Mouse (Mus musculus): ENCODE measurements around the gene Il10rb. TPM values are rescaled to one million over a fixed set of nuclear protein-coding genes. Genes with fewer than 3 reads are reported as not detected.

Gene Il10rb
- total and polyA plus RNA-seq, 3 experiments: 98.2 to 136 (median 122) TPM

- TF ChIP-seq CTCF (IDR thresholded peaks at IDR 0.05) (no peak), EP300 (IDR thresholded peaks at IDR 0.05; ENCODE audit: insufficient read depth, low read depth, low read length) (peak; percentile 90), POLR2A (IDR thresholded peaks at IDR 0.05; ENCODE audit: insufficient read depth, low read depth, low read length) (peak; percentile 93)
- WGBS: 2% methylated on average over 44 of the region's 44 CpGs
Measured at GRCm38 (mm10) chr16:91464594-91465504, 58.9 kb downstream of the Il10rb start.

GRCm38 (mm10) chr16:91465505-91466240 is 59.7 kb downstream of the Il10rb start:
- H3K9ac ChIP-seq (ENCODE audit: low read depth, low read length): no peak overlapping the region
- WGBS: 43% methylated on average over 13 of the region's 13 CpGs
- no peak for TF ChIP-seq CTCF (IDR thresholded peaks at IDR 0.05)
- TF ChIP-seq EP300 (IDR thresholded peaks at IDR 0.05; ENCODE audit: insufficient read depth, low read depth, low read length): no peak
- TF ChIP-seq POLR2A (IDR thresholded peaks at IDR 0.05; ENCODE audit: insufficient read depth, low read depth, low read length): no peak
- no peaks in the 10 kb centered on the region for H3K36me3 ChIP-seq (ENCODE audit: control insufficient read depth, insufficient read depth, low read length)
- H3K27me3 ChIP-seq (ENCODE audit: control insufficient read depth, insufficient read depth, low read length): no peaks in the 10 kb centered on the region
- peak overlapping the region; percentile 66 for H3K4me3 ChIP-seq
- no peaks in the 10 kb centered on the region for H3K79me2 ChIP-seq (replicated peaks; ENCODE audit: control insufficient read depth, insufficient read depth, low read length)
- DNase-seq: no peak
- H3K27ac ChIP-seq: peak overlapping the region; percentile 92
- intact Hi-C loops (cut with DNase I): loop anchor here (1.0 kb wide), 1 partner anchor 18 kb away; no protein-coding TSS in a partner anchor
- H3K4me1 ChIP-seq (ENCODE audit: control insufficient read depth, insufficient read depth, low read length): peaks cover 7% of the 10 kb centered on the region

More at GRCm38 (mm10) chr16:91464594-91465504, 58.9 kb downstream of the Il10rb start:
- Histone ChIP-seq H3K27me3 (ENCODE audit: control insufficient read depth, insufficient read depth, low read length) (no peaks in the 10 kb centered on the region), H3K36me3 (ENCODE audit: control insufficient read depth, insufficient read depth, low read length) (no peaks in the 10 kb centered on the region), H3K79me2 (replicated peaks; ENCODE audit: control insufficient read depth, insufficient read depth, low read length) (no peaks in the 10 kb centered on the region), H3K27ac (peak overlapping the region; percentile 92), H3K4me3 (peak overlapping the region; percentile 66), H3K9ac (ENCODE audit: low read depth, low read length) (peak overlapping the region; percentile 57), H3K4me1 (ENCODE audit: control insufficient read depth, insufficient read depth, low read length) (peaks cover 7% of the 10 kb centered on the region)
- intact Hi-C loops (cut with DNase I): loop anchor here (1.0 to 5.0 kb wide), 2 partner anchors 18 to 58 kb away; partner anchors contain the start of gene Il10rb
- DNase-seq: peak; percentile 87 to 91

GRCm38 (mm10) chr16:91466566-91466965 is 60.6 kb downstream of the Il10rb start:
- DNase-seq: peak in 1 of 2 experiments; percentile 42
- intact Hi-C loops (cut with DNase I): no loop called here
- no peaks in the 10 kb centered on the region for H3K79me2 ChIP-seq (replicated peaks; ENCODE audit: control insufficient read depth, insufficient read depth, low read length)

GRCm38 (mm10) chr16:91470470-91470869 is 64.5 kb downstream of the Il10rb start:
- Histone ChIP-seq H3K4me3 (no peak overlapping the region), H3K27ac (no peak overlapping the region), H3K79me2 (replicated peaks; ENCODE audit: control insufficient read depth, insufficient read depth, low read length) (no peaks in the 10 kb centered on the region), H3K27me3 (ENCODE audit: control insufficient read depth, insufficient read depth, low read length) (no peaks in the 10 kb centered on the region), H3K4me1 (ENCODE audit: control insufficient read depth, insufficient read depth, low read length) (peaks cover 5% of the 10 kb centered on the region), H3K36me3 (ENCODE audit: control insufficient read depth, insufficient read depth, low read length) (no peaks in the 10 kb centered on the region), H3K9ac (ENCODE audit: low read depth, low read length) (no peak overlapping the region)
- 54% methylated on average over 3 of the region's 3 CpGs for WGBS
- intact Hi-C loops (cut with DNase I): no loop called here
- no peak for DNase-seq
- no peak for TF ChIP-seq POLR2A (IDR thresholded peaks at IDR 0.05; ENCODE audit: insufficient read depth, low read depth, low read length)
- no peak for TF ChIP-seq EP300 (IDR thresholded peaks at IDR 0.05; ENCODE audit: insufficient read depth, low read depth, low read length)
- no peak for TF ChIP-seq CTCF (IDR thresholded peaks at IDR 0.05)

More at GRCm38 (mm10) chr16:91466566-91466965, 60.6 kb downstream of the Il10rb start:
- Histone ChIP-seq H3K9ac (ENCODE audit: low read depth, low read length) (no peak overlapping the region), H3K27me3 (ENCODE audit: control insufficient read depth, insufficient read depth, low read length) (no peaks in the 10 kb centered on the region), H3K4me3 (no peak overlapping the region), H3K36me3 (ENCODE audit: control insufficient read depth, insufficient read depth, low read length) (no peaks in the 10 kb centered on the region), H3K27ac (no peak overlapping the region; the same call in 1 of the 2 replicates), H3K4me1 (ENCODE audit: control insufficient read depth, insufficient read depth, low read length) (peaks cover 7% of the 10 kb centered on the region)
- WGBS: 32% methylated on average over 6 of the region's 6 CpGs
- TF ChIP-seq EP300 (IDR thresholded peaks at IDR 0.05; ENCODE audit: insufficient read depth, low read depth, low read length) (0 out of 2 replicates have a peak, but pooled peaks have one; percentile 18), CTCF (IDR thresholded peaks at IDR 0.05) (no peak), POLR2A (IDR thresholded peaks at IDR 0.05; ENCODE audit: insufficient read depth, low read depth, low read length) (peak; percentile 24; the same call in 1 of the 2 replicates)

- no peak for DNase-seq
- 69% methylated on average over 6 of the region's 6 CpGs for WGBS
- Histone ChIP-seq H3K79me2 (replicated peaks; ENCODE audit: control insufficient read depth, insufficient read depth, low read length) (no peaks in the 10 kb centered on the region), H3K27me3 (ENCODE audit: control insufficient read depth, insufficient read depth, low read length) (no peaks in the 10 kb centered on the region), H3K4me1 (ENCODE audit: control insufficient read depth, insufficient read depth, low read length) (peaks cover 3% of the 10 kb centered on the region), H3K4me3 (no peak overlapping the region), H3K9ac (ENCODE audit: low read depth, low read length) (no peak overlapping the region), H3K27ac (no peak overlapping the region), H3K36me3 (ENCODE audit: control insufficient read depth, insufficient read depth, low read length) (no peaks in the 10 kb centered on the region)
- no peak for TF ChIP-seq POLR2A (IDR thresholded peaks at IDR 0.05; ENCODE audit: insufficient read depth, low read depth, low read length)
- intact Hi-C loops (cut with DNase I): no loop called here
Measured at GRCm38 (mm10) chr16:91471481-91471880, 65.5 kb downstream of the Il10rb start.

Other genes with a start within 250 kb of the Il10rb start
- gene Olig2, start 180.7 kb upstream of the Il10rb start, total RNA-seq (2021): not detected
- gene Olig2, start 180.7 kb upstream of the Il10rb start, polyA plus RNA-seq (2012; rRNA removed): not detected in 2 replicates
- gene Olig1, start 136.4 kb upstream of the Il10rb start, total RNA-seq (2021): not detected
- 0.12 and 0.25 TPM in 2 replicates for gene Olig1, start 136.4 kb upstream of the Il10rb start, polyA plus RNA-seq (2012; rRNA removed)
- gene Ifnar2, start 33.4 kb upstream of the Il10rb start, total RNA-seq (2021): 10 to 100 TPM; 31.2 to 36.0 TPM
- gene Ifnar2, start 33.4 kb upstream of the Il10rb start, polyA plus RNA-seq (2012; rRNA removed): 39.9 and 51.6 TPM in 2 replicates
- gene Gm21970, start 14.4 kb upstream of the Il10rb start, total RNA-seq (2021): not detected
- not detected in 2 replicates for gene Gm21970, start 14.4 kb upstream of the Il10rb start, polyA plus RNA-seq (2012; rRNA removed)
- 10 to 100 TPM; 23.6 to 24.0 TPM for gene Ifnar1, start 79.1 kb downstream of the Il10rb start, total RNA-seq (2021)
- 12.5 and 20.2 TPM in 2 replicates for gene Ifnar1, start 79.1 kb downstream of the Il10rb start, polyA plus RNA-seq (2012; rRNA removed)
- gene Ifngr2, start 140.9 kb downstream of the Il10rb start, total RNA-seq (2021): 100 to 1,000 TPM; 120 TPM
- gene Ifngr2, start 140.9 kb downstream of the Il10rb start, polyA plus RNA-seq (2012; rRNA removed): 100 and 140 TPM in 2 replicates
- 10 to 100 TPM; 47.0 to 62.7 TPM for gene Tmem50b, start 191.6 kb downstream of the Il10rb start, total RNA-seq (2021)
- gene Tmem50b, start 191.6 kb downstream of the Il10rb start, polyA plus RNA-seq (2012; rRNA removed): 63.4 and 99.8 TPM in 2 replicates
- 10 to 100 TPM; 31.1 to 34.1 TPM for gene Dnajc28, start 212.9 kb downstream of the Il10rb start, total RNA-seq (2021)
- gene Dnajc28, start 212.9 kb downstream of the Il10rb start, polyA plus RNA-seq (2012; rRNA removed): 9.8 and 19.5 TPM in 2 replicates
- gene Gart, start 240.8 kb downstream of the Il10rb start, total RNA-seq (2021): 10 to 100 TPM; 62.7 to 66.2 TPM
- gene Gart, start 240.8 kb downstream of the Il10rb start, polyA plus RNA-seq (2012; rRNA removed): 25.0 and 43.4 TPM in 2 replicates
- 100 to 1,000 TPM; 134 to 135 TPM for gene Son, start 241.3 kb downstream of the Il10rb start, total RNA-seq (2021)
- gene Son, start 241.3 kb downstream of the Il10rb start, polyA plus RNA-seq (2012; rRNA removed): 111 and 218 TPM in 2 replicates